Mouse (Mus musculus): ENCODE results near the gene Pnisr. TPM values are rescaled to one million over a fixed set of nuclear protein-coding genes. Genes with fewer than 3 reads are reported as not detected.
A peak's percentile ranks its signal among the peaks of the same experiment; 100 is the strongest.

Gene Pnisr
- 225 to 339 TPM (median 254 TPM) in 3 replicates for total RNA-seq (2017)

DNA sequence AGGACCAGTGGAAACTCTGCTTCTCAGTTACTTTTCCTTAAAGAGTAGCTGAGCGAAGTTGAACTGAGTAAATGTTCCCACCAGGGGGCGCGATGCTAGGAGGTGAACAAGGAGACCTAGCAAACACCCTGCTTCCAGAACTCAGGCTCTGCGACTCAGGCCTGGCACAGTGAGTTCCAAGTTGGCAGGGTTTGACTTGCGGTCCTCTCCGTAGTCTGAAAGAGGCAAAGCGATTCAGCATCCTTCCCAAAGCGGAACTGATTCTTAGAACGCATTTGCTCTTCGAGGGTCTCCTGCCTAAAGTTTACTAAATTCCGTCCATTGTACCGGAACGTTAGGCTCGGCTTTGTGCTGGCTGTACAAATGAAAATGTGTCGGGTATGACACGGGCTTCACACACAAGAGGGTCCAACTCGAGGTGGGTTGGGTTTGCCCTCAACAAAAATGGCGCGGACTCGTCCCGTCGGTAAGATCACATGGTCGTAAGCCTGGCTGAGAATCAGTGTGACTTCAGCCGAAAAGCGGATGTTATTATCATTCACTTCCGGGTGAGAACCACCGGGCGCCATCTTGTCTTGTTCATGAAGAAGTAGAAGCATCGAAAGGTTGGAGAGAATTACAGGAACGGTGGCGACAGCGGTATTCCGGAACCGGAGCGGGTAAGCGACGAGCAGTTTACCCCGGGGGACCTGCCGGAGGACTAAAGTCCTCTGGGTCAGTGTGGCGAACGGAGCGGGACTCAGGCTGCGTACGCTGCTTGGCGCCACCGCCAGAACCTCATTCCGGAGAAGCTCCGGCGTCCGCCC lies at the start of gene Pnisr:
Pnisr (plus strand) TSS at position 103 of the 806 bp plus-strand sequence.
- ATAC-seq (replicated peaks; ENCODE audit: insufficient number of reproducible peaks, low FRiP score, low TSS enrichment, poor library complexity, severe bottlenecking) = peak; percentile 94

DNA sequence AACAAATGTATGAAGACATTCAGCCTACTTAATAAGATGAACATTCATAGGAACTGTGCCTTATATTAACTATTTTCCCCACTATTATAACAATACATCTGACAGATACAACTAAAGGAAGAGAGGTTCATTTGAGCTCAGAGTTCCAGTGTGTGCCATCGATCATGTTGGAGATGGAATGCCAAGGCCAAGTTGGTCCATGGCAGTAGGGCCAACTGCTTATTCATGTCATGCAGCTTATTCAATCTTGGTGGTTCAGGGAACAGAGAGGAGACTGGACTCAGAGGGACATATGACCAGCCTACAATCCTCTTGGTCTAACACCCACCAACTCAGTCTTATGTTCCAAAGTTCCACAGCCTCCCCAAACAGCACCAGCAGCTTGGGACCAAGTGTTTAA lies 46.4 kb upstream of the Pnisr start:
- no peak for ATAC-seq (replicated peaks; ENCODE audit: insufficient number of reproducible peaks, low FRiP score, low TSS enrichment, poor library complexity, severe bottlenecking)

DNA sequence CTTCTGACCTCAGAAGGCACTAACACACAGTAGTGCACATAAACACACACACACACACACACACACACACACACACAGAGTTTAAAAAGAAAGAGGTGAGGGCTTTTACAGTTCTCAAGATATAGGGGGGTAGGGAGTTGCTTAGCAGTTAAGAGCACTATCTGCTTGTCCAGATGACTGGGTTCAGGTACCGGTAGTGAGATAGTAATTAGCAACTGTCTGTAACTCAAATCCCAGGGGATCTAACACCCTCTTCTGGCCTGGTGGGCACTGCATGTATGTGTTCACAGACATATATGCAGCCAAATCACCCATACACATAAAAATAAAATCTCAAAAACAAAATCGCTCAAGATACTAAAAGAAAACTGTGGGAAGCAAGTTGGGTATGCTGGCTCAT lies 45.8 kb upstream of the Pnisr start:
- ATAC-seq (replicated peaks; ENCODE audit: insufficient number of reproducible peaks, low FRiP score, low TSS enrichment, poor library complexity, severe bottlenecking) = no peak

DNA sequence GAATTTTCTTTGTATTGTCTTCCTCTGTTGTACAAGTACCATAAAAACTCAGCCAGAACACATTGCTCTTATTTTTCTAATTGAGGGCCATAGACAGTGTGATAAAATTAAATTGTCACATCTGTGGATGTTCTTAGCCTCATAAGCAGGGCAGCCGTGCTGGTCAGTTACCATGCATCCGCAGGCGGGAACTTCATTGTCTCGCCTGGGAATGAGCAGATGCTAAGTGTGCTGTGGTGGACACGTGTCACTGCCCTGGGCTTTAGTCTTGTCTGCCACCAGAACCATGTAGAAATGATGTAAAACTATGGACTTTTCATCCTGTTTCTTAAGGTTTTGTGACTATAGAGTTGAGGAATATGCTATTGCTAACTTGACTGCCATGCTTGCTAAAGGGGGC lies 40.2 kb upstream of the Pnisr start:
- no peak for ATAC-seq (replicated peaks; ENCODE audit: insufficient number of reproducible peaks, low FRiP score, low TSS enrichment, poor library complexity, severe bottlenecking)

DNA sequence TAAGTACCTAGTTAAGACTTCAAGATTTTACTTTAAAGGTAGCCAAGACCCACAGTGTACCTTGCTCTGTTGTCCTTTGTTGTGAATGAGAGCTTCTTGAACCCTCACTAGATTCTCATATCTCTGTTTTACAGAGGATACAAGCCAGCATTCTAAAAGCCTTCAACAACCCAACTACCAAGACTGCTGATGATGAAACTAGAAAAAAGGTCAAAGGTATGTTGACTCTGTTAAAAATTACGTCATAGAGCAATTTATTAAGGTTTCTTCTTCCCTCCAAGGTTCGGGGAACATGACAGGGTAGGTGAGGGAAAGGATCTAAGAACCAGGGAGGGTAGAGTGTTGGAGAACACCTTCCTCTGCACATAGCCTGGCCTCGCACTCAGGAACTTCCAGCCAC lies 36.8 kb upstream of the Pnisr start:
- no peak for ATAC-seq (replicated peaks; ENCODE audit: insufficient number of reproducible peaks, low FRiP score, low TSS enrichment, poor library complexity, severe bottlenecking)

DNA sequence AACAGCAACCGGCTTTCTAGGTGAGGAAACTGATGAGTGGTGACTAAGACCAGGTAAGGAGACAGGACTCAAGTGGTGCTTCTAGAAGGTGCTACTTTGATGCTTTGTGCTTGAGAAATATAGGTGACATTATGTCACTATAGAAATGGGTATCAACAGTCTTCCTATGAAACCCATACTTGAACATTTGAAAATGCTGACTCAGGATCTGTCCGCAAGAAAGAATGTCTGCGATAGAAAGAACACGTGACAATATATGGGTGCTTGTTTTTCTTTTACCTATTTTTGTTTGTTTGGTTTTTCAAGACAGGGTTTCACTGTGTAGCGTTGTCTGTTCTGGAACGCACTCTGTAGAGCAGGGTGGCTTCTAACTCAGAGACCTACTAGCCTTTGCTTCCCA lies 34.7 kb upstream of the Pnisr start:
- ATAC-seq (replicated peaks; ENCODE audit: insufficient number of reproducible peaks, low FRiP score, low TSS enrichment, poor library complexity, severe bottlenecking) = no peak

DNA sequence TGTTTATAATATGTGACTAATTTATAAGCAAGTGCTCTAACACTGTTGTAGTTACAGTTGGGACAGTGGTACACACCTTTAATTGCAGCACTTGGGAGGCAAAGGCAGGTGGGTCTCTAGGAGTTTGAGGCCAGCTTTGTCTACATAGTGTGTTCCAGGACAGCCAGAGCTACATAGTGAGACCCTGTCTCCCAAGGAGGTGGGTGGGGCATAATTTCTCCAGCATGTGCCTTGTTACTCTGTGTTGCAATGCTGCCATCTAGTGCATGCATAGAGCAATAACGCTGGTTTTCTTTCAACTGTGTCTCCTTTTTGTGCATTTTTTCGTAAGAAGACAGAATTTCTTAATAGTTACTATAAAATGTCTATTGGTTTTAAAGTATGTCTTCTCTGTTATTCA lies 33.4 kb upstream of the Pnisr start:
- peak; percentile 70; the same call in 1 of the 2 replicates for ATAC-seq (replicated peaks; ENCODE audit: insufficient number of reproducible peaks, low FRiP score, low TSS enrichment, poor library complexity, severe bottlenecking)

DNA sequence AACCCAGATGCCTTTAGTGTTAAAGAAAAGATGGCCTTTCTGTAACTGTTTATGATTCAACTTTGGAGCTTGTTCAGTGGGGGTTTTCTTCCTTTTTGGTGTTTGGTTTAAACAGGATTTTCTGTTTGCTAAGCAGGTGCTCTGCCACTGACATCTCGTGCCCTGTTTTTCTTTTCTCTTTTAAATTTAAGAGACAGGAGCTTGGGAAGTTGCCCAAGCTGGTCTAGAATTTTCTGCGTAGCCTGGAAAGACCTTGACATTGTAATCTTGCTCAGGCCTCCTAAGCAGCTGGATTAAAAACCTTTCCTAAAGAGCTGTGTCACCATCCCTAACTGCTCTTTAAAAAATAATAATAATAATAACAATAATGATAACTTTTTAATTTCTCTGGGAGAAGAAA lies 20.8 kb upstream of the Pnisr start:
- no peak for ATAC-seq (replicated peaks; ENCODE audit: insufficient number of reproducible peaks, low FRiP score, low TSS enrichment, poor library complexity, severe bottlenecking)

DNA sequence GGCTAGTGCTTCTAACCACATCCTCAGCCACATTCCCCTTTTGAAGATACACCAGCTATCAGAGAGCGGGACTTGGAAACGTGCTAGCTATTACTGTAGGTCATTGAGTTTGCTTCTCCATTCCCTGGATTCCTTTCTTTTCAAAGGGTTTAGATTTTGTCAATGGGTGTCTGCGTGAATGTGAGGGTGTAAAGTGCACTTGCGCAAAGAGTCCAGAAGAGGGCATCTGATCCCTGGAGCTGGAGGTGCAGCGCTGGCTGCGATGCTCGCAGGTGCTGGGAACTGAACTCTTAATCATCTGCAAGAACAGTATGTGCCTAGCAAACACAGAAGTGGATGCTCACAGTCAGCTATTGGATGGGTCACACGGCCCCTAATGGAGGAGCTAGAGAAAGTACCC lies 14.5 kb upstream of the Pnisr start:
- no peak for ATAC-seq (replicated peaks; ENCODE audit: insufficient number of reproducible peaks, low FRiP score, low TSS enrichment, poor library complexity, severe bottlenecking)

DNA sequence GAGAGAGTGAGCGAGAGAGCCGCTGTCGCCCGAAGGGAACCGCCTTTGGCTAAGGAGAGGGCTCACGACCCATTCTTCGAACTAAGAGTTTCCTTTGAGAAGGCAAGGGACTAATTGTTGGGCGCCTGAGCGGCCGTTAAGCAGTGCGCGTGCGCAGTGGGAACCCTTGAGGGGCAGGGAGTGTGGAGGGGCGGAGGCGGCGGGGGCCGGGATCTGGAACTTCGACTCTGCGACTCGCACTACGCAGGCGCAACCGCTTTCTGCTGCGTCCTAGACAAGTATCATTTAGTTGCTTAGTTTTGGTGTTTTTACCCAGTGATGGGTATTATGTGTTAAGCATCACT lies 876 bp downstream of the Pnisr start:
- peak; percentile 64 for ATAC-seq (replicated peaks; ENCODE audit: insufficient number of reproducible peaks, low FRiP score, low TSS enrichment, poor library complexity, severe bottlenecking)

DNA sequence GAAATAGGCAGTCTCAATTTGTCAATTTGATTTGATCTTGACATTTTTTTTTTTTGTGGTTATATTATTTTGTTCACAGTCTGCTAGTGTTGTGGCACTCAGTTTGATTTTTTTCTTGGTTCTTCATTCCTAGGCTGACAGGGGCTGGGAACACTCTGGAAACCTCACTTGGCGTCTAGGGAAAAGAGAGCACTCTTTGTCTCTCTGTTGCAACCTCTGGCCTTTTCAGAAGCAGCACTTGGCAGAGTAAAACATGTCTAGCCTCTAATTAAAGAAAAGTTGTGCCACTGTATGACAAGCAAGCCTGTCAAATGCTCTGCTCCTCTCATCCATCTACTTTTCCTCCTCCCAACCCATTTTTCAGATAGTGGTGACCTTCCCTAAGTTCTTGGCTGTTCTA lies 10.1 kb downstream of the Pnisr start:
- ATAC-seq (replicated peaks; ENCODE audit: insufficient number of reproducible peaks, low FRiP score, low TSS enrichment, poor library complexity, severe bottlenecking) = no peak

DNA sequence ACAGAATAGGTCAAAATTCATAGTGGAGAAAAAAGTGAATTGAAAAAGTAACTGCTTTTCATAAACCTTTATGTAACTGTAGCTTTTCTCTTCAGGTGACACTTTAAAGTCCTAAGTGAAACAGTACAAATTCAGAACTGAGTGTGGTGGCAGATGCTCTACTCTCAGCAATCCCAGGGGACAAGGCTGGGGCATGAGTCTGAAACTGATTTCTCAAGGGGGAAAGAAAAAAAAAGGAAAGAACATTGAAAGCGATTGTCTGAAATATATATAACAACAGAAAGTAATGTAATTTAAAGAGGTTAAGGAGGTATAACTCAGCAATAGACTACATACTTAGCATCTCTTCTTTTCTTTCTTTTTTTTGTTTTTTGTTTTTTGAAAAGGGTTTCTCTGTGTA lies 17.8 kb downstream of the Pnisr start:
- no peak for ATAC-seq (replicated peaks; ENCODE audit: insufficient number of reproducible peaks, low FRiP score, low TSS enrichment, poor library complexity, severe bottlenecking)

DNA sequence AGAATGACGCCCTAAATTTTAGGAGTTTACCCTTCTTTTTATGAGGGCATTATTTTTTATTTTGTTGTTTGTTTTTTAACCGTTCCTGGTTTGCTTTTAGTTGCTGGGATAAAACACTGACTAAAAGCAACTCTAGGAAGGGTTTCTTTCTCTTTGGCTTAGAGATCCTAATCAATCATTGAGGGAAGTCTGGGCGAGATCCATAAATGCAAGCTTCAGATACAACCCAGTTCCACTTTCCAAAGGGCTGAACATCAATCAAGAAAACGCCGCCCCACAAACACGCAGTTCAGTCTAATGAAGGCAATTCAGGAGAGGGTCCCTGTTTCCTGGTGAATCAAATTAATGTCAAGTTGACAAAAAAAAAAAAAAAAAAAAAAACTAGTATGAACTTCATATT lies 31.4 kb downstream of the Pnisr start:
- ATAC-seq (replicated peaks; ENCODE audit: insufficient number of reproducible peaks, low FRiP score, low TSS enrichment, poor library complexity, severe bottlenecking) = no peak

DNA sequence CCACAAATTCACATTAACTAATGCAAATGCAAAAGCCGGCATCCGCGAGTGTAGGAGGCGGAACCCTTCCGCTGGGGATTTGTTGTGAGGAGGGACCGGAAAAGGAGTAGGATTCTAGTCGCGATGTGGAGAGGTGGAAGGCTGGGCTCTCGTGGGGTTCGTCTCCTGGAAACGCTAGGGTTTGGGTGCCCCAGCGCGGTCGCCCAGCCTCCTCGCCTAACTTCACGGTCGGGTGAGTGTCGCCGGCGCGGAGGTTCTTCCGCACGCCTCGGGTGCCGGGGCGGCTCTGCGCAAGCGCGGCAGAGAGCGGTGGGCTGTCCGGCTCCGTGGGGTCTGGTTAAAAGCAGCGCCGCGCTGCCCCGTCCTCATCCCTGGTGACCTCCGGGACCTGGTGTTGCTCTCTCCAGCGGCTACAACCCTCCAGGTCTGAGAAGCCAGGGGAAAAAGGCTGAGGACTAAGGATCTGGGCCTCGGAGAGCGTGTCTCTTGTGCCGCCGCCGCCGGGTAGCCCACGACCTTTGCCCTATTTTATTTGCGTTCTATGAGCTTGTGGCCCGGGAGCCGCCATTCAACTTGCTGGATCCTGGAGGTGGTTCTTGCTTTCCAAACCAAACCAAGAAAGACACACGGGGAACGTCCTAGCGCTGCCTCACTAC lies 32.3 kb downstream of the Pnisr start, which contains the start of gene Coq3:
Coq3 (plus strand) TSS at position 109 of the 656 bp plus-strand sequence.
- ATAC-seq (replicated peaks; ENCODE audit: insufficient number of reproducible peaks, low FRiP score, low TSS enrichment, poor library complexity, severe bottlenecking) = peak; percentile 81

DNA sequence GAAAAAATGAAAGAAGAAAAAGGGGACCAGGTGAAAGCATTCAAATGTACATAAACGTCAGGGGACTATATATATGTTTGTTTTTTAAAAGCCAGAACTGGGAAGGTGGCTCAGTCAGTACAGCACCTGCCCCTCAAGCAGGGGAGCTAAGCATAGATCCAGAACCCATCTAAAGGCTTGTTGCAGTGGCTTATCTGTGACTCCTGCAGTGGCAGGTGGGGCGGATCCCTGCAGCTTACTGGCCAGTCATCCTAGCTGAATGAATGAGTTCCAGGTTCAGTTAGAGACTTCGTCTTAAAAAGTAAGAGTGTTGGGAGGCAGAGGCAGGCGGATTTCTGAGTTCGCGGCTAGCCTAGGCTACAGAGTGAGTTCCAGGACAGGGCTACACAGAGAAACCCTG lies 35.4 kb downstream of the Pnisr start:
- ATAC-seq (replicated peaks; ENCODE audit: insufficient number of reproducible peaks, low FRiP score, low TSS enrichment, poor library complexity, severe bottlenecking) = no peak

DNA sequence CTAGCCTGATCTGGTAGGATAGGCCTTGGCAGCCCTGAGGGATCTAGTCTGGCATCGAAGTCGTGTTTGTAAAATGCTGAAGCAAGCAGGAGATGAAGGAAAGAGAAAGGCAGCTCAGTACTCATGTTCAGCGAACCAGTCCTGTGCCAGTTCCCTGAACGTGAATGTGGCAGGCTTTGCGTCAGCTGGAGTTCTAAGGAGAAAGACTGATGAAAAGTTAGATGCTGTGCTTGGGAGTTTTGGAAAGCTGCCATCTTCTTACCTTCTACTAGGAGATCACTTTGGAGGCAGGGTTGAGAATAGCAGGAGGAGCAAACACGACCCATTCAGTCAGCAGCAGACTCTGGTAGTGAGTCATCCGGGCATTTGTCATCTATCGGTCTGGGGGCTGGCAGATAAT lies 38.4 kb downstream of the Pnisr start:
- ATAC-seq (replicated peaks; ENCODE audit: insufficient number of reproducible peaks, low FRiP score, low TSS enrichment, poor library complexity, severe bottlenecking) = no peak

Other genes starting within 250 kb of the Pnisr start
- gene Prdm13, start 161.6 kb upstream of the Pnisr start, total RNA-seq (2017) = not detected in 3 replicates
- gene Ccnc, start 119.9 kb upstream of the Pnisr start, total RNA-seq (2017) = 31.3 to 41.9 TPM (median 40.8 TPM) in 3 replicates
- 24.5 to 27.2 TPM (median 26.4 TPM) in 3 replicates for gene Usp45, start 80.4 kb upstream of the Pnisr start, total RNA-seq (2017)
- 33.6 to 48.4 TPM (median 45.4 TPM) in 3 replicates for gene Tstd3, start 80.4 kb upstream of the Pnisr start, total RNA-seq (2017)
- 0.95 to 8.2 TPM (median 2.5 TPM) in 3 replicates for gene Coq3, start 32.1 kb downstream of the Pnisr start, total RNA-seq (2017)
- 0.10 TPM in 1 of 3 replicates, not detected in the others for gene Faxc, start 83.7 kb downstream of the Pnisr start, total RNA-seq (2017)